Mouse (Mus musculus): Measurements from ENCODE around the gene Frem1. TPM values are rescaled to one million over a fixed set of nuclear protein-coding genes. Genes with fewer than 3 reads are reported as not detected.

The Frem1 gene
- total RNA-seq, 2 experiments from 2014 or later, result not detected

GRCm38 (mm10) chr4:82880243-82880642, 171.9 kb downstream of the Frem1 start:
- no peak for ATAC-seq (replicated peaks; ENCODE audit: low FRiP score, poor library complexity, severe bottlenecking)

GRCm38 (mm10) chr4:82879152-82879551, 173.0 kb downstream of the Frem1 start:
- no peak for ATAC-seq (replicated peaks; ENCODE audit: low FRiP score, poor library complexity, severe bottlenecking)

- no peak for ATAC-seq (replicated peaks; ENCODE audit: low FRiP score, poor library complexity, severe bottlenecking)
These were observed 175.5 kb downstream of the Frem1 start for GRCm38 (mm10) chr4:82876656-82877055.

- ATAC-seq (replicated peaks; ENCODE audit: low FRiP score, poor library complexity, severe bottlenecking), result no peak
These were observed 176.6 kb downstream of the Frem1 start for GRCm38 (mm10) chr4:82875532-82875931.

GRCm38 (mm10) chr4:82874791-82875190, 177.3 kb downstream of the Frem1 start:
- ATAC-seq (replicated peaks; ENCODE audit: low FRiP score, poor library complexity, severe bottlenecking), result no peak

GRCm38 (mm10) chr4:82872548-82872947, 179.6 kb downstream of the Frem1 start:
- ATAC-seq (replicated peaks; ENCODE audit: low FRiP score, poor library complexity, severe bottlenecking), result no peak

GRCm38 (mm10) chr4:82872121-82872520, 180.0 kb downstream of the Frem1 start:
- no peak for ATAC-seq (replicated peaks; ENCODE audit: low FRiP score, poor library complexity, severe bottlenecking)

- ATAC-seq (replicated peaks; ENCODE audit: low FRiP score, poor library complexity, severe bottlenecking), result no peak
These were observed 181.2 kb downstream of the Frem1 start for GRCm38 (mm10) chr4:82870931-82871330.

GRCm38 (mm10) chr4:82867731-82868445, 184.3 kb downstream of the Frem1 start:
- ATAC-seq (replicated peaks; ENCODE audit: low FRiP score, poor library complexity, severe bottlenecking), result no peak

- no peak for ATAC-seq (replicated peaks; ENCODE audit: low FRiP score, poor library complexity, severe bottlenecking)
These were observed 185.0 kb downstream of the Frem1 start for GRCm38 (mm10) chr4:82867111-82867510.

- no peak for ATAC-seq (replicated peaks; ENCODE audit: low FRiP score, poor library complexity, severe bottlenecking)
These were observed 187.0 kb downstream of the Frem1 start for GRCm38 (mm10) chr4:82864974-82865699.

GRCm38 (mm10) chr4:82863316-82863715, 188.8 kb downstream of the Frem1 start:
- ATAC-seq (replicated peaks; ENCODE audit: low FRiP score, poor library complexity, severe bottlenecking), result no peak

- no peak for ATAC-seq (replicated peaks; ENCODE audit: low FRiP score, poor library complexity, severe bottlenecking)
These were observed 190.7 kb downstream of the Frem1 start for GRCm38 (mm10) chr4:82861451-82861850.

- ATAC-seq (replicated peaks; ENCODE audit: low FRiP score, poor library complexity, severe bottlenecking), result no peak
These were observed 191.6 kb downstream of the Frem1 start for GRCm38 (mm10) chr4:82860566-82860965.

GRCm38 (mm10) chr4:82859131-82860125, 192.7 kb downstream of the Frem1 start, which contains the start of gene Zdhhc21:
Zdhhc21 (minus strand) TSS chr4:82859958.
- peak; percentile 65 for ATAC-seq (replicated peaks; ENCODE audit: low FRiP score, poor library complexity, severe bottlenecking)

GRCm38 (mm10) chr4:82858431-82859010, 193.6 kb downstream of the Frem1 start:
- no peak for ATAC-seq (replicated peaks; ENCODE audit: low FRiP score, poor library complexity, severe bottlenecking)

GRCm38 (mm10) chr4:82856986-82857385, 195.2 kb downstream of the Frem1 start:
- ATAC-seq (replicated peaks; ENCODE audit: low FRiP score, poor library complexity, severe bottlenecking), result no peak

- ATAC-seq (replicated peaks; ENCODE audit: low FRiP score, poor library complexity, severe bottlenecking), result no peak
These were observed 198.3 kb downstream of the Frem1 start for GRCm38 (mm10) chr4:82853809-82854208.

- ATAC-seq (replicated peaks; ENCODE audit: low FRiP score, poor library complexity, severe bottlenecking), result no peak
These were observed 203.4 kb downstream of the Frem1 start for GRCm38 (mm10) chr4:82848552-82849234.
